Mouse (Mus musculus): ENCODE results near the gene Cdrt4. TPM values are rescaled to one million over a fixed set of nuclear protein-coding genes. Genes with fewer than 3 reads are reported as not detected.

Cdrt4 gene
- polyA plus RNA-seq, 1 experiment = not detected

GRCm38 (mm10) chr11:63035420-63036211 is 84.6 kb downstream of the Cdrt4 start:
- Histone ChIP-seq H3K36me3 (ENCODE audit: control insufficient read depth) (no peaks in the 10 kb centered on the region), H3K27me3 (ENCODE audit: control insufficient read depth) (no peaks in the 10 kb centered on the region), H3K9me3 (ENCODE audit: control insufficient read depth, low read length) (no peaks in the 10 kb centered on the region), H3K4me3 (replicated peaks) (no peak overlapping the region), H3K4me1 (ENCODE audit: control insufficient read depth) (no peaks in the 10 kb centered on the region)
- no peak for TF ChIP-seq TAL1 (IDR thresholded peaks at IDR 0.05; ENCODE audit: low read length)

DNA sequence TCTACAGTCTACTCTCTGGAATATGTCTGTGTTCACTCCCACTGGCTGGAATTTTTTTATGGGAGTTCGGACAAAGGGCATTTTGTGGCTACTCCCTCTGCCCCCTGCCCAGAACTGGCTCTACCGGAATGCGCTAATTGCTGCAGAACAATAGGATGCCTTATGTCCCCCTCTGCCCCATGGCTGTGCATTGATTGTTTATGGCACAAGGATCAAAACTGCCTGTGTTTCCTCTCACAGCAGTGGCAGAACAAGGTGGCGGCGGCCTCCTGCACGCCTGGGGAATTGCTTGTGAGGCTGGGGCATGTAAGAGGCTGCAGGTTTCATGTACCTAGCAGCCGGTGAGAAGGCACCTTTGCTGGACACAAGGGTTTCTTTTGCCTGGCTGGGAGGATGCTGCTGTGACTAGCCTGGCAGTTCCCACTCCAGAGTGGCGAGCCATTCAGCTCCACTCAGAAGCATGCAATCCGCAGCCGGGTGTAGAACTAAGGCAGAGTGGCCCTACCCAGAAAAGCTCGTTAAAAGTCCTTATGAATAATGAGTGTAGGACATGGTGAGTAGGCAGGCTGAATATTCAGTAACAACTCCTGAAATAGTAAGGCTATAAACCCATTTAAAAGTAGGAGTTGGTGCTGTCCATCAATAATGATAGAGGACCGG is 89.1 kb downstream of the Cdrt4 start:
- TF ChIP-seq GATA1 (IDR thresholded peaks at IDR 0.05; ENCODE audit: low read length) = no peak
- TF ChIP-seq TAL1 (IDR thresholded peaks at IDR 0.05; ENCODE audit: low read length) = no peak
- no peaks in the 10 kb centered on the region for H3K36me3 ChIP-seq (ENCODE audit: control insufficient read depth)
- H3K4me3 ChIP-seq (replicated peaks) = no peak overlapping the region
- no peaks in the 10 kb centered on the region for H3K4me1 ChIP-seq (ENCODE audit: control insufficient read depth)
- no peaks in the 10 kb centered on the region for H3K27me3 ChIP-seq (ENCODE audit: control insufficient read depth)
- H3K9me3 ChIP-seq (ENCODE audit: control insufficient read depth, low read length) = no peaks in the 10 kb centered on the region

Other genes with a start within 250 kb of the Cdrt4 start
- not detected in 2 replicates for gene Zfp287, start 219.3 kb upstream of the Cdrt4 start, polyA plus RNA-seq (2012)
- not detected in 2 replicates for gene Gm10428, start 198.1 kb upstream of the Cdrt4 start, polyA plus RNA-seq (2012)
- 0.02 TPM in 1 of 2 replicates, not detected in the other for gene Zfp286, start 161.7 kb upstream of the Cdrt4 start, polyA plus RNA-seq (2012)
- gene Trim16, start 131.0 kb upstream of the Cdrt4 start, polyA plus RNA-seq (2012) = not detected in 2 replicates
- not detected in 2 replicates for gene Fbxw10, start 104.1 kb upstream of the Cdrt4 start, polyA plus RNA-seq (2012)
- not detected in 2 replicates for gene Tvp23b, start 71.7 kb upstream of the Cdrt4 start, polyA plus RNA-seq (2012)
- gene Tekt3, start 110.5 kb downstream of the Cdrt4 start, polyA plus RNA-seq (2012) = not detected in 2 replicates
- 0.04 and 0.05 TPM in 2 replicates for gene Pmp22, start 177.8 kb downstream of the Cdrt4 start, polyA plus RNA-seq (2012)